Mouse (Mus musculus) neural tube, embryonic 15.5 days (tissue): Measurements from ENCODE around the gene Insrr. TPM values are rescaled to one million over a fixed set of nuclear protein-coding genes. Genes with fewer than 3 reads are reported as not detected.

Source experiments
- polyA plus RNA-seq: library from polyadenylated mRNA; unstranded; fragments of >200 nt; fragmentation: Nextera tagmentation; extraction: Ambion mirVana; gene quantifications from 2 replicates; pipeline ENCODE4 v1.2.1, GENCODE M21; 2015

The Insrr gene
- polyA plus RNA-seq, 1 experiment from 2014 or later: 2.0 TPM

Other genes starting within 250 kb of the Insrr start
- gene Arhgef11, start 179.4 kb upstream of the Insrr start, polyA plus RNA-seq: 19.5 and 19.6 TPM in 2 replicates
- gene Lrrc71, start 48.3 kb upstream of the Insrr start, polyA plus RNA-seq: 0.44 and 1.0 TPM in 2 replicates
- 41.2 and 50.1 TPM in 2 replicates for gene Ntrk1, start 1.8 kb upstream of the Insrr start, polyA plus RNA-seq
- gene Pear1, start 27.4 kb downstream of the Insrr start, polyA plus RNA-seq: 9.1 and 13.4 TPM in 2 replicates
- 5.0 TPM in 1 of 2 replicates, not detected in the other for gene Sh2d2a, start 49.8 kb downstream of the Insrr start, polyA plus RNA-seq
- gene Prcc, start 88.7 kb downstream of the Insrr start, polyA plus RNA-seq: 16.2 and 17.5 TPM in 2 replicates
- 137 and 160 TPM in 2 replicates for gene Hdgf, start 109.4 kb downstream of the Insrr start, polyA plus RNA-seq
- 51.0 and 59.5 TPM in 2 replicates for gene Mrpl24, start 122.6 kb downstream of the Insrr start, polyA plus RNA-seq
- 21.6 and 31.7 TPM in 2 replicates for gene Isg20l2, start 133.4 kb downstream of the Insrr start, polyA plus RNA-seq
- 19.3 and 19.7 TPM in 2 replicates for gene Rrnad1, start 133.8 kb downstream of the Insrr start, polyA plus RNA-seq
- gene Crabp2, start 151.7 kb downstream of the Insrr start, polyA plus RNA-seq: 81.1 and 86.0 TPM in 2 replicates
- 22.5 and 22.8 TPM in 2 replicates for gene Nes, start 174.1 kb downstream of the Insrr start, polyA plus RNA-seq
- 127 and 139 TPM in 2 replicates for gene Bcan, start 203.3 kb downstream of the Insrr start, polyA plus RNA-seq
- 0.34 and 0.90 TPM in 2 replicates for gene Hapln2, start 230.6 kb downstream of the Insrr start, polyA plus RNA-seq
- gene Gpatch4, start 246.2 kb downstream of the Insrr start, polyA plus RNA-seq: 36.6 and 42.6 TPM in 2 replicates